Mouse (Mus musculus) WW6 (cell line): ENCODE measurements around the gene Ttc32.

Source experiments
- DNase-seq: peaks from one replicate; pipeline ENCODE4 v3.0.0-alpha.2; 2013; ENCODE audit warnings: low read depth, low spot score

Ttc32 gene

DNA sequence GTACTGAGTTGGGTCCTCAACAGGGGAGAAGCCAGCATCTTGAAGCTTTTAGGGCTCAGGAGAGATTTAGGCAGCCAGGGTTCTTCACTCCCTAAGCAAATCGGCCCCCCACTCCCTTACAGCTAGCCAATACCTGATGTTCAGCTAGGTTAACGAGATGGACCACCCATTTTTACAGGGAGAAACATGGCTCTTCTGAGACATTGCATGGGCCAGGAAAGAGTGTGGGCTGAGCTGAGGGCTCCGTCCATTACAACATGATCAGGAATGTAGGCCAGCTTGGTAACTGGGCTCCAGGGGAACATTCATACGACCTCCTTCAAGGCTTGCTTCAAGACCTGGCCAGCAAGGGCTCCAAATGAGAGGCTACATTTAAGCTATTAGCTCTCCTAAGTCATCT is 16.9 kb downstream of the Ttc32 start:
- DNase-seq: no peak

DNA sequence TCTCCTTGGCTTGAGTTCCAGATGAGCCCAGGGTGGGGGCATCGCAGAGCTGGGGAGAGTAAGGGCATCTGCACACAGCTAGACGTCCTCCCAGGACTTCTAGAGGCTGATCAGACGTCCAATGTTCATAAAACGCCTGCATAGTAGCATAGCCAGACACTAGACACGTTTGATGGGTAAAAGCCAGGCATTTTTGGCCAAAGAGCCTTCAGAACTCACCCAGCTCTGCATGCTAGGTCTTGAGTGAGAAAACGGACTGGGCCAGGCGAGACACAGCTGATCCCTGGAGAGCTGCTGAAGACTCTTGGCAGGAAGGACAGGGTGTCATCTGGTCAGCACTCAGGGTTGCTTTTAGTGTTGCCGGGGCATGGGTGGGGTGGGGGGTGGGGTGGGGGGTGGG is 18.3 kb downstream of the Ttc32 start:
- DNase-seq: no peak

DNA sequence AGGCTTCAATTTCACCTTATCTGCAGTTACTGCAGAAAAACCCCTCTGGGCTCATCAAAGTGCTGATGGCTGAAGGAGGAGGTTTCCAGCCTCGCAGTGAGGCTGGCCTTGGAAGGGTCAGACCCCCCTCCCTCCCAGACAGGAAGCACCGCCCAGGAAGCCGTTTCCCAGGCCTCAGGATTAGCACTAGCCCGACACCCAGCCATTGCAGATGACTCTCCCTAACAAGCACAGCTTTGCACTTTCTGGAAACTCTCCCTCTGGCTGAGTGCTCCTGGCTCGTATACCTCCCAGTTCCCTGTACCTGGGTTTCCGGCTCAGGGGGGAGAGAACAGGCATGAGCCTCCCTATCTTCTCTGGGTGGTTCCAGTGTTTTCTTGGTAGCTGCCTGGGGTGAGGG is 21.0 kb downstream of the Ttc32 start:
- no peak for DNase-seq

DNA sequence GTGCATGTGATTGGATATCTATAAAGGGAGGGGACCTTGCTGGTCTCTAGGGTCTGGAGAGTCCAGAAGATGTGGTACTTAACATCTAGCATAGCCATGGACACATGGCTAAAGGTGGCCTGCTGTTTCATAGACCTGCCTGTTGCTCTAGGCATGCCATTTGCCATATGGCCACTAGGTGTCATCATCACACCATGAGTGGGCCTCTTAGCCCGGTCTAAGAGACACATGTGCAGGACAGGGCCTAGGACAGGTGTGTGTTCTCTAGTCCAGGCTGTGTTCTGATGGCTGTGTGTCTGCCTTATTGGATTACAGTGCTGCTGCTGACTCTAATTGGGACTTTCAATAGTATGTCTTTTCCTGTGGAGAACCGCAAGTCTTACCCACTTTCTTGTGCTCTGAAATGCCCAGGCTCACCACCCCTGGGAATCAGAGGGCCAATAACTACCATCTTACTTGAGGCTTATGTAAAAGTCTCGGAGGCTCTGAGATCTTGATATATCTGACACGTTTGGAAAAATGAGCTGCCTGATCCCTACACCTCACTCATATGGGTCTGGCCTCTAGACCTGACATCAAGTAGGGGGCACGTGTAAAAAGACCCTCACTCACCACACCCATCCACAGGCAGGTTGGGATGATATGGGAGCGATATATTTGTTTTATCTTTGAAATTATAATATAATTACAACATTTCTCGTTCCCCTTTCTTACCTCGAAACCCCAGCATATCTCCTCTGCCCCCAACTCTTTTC is 22.5 kb downstream of the Ttc32 start:
- peak; percentile 59 for DNase-seq

DNA sequence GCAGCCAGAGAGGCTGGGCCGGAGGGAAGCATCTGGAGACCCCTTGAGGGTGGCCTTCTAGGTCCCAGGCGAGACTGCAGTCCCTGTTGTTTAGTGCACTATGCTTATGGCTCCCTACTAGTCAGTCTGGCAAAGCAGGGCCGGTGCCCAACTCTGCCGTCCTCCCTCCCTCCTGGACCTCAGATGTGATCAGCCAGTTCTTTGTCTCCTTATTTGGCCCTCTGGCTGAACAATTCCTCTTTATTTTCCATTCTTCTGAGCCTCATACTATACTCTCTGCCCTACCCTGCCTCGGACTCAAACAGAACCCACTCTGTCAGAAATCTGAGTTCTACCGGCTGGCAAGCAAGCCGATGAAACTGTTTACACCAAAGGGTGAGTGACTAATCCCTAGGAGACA is 23.5 kb downstream of the Ttc32 start:
- no peak for DNase-seq

DNA sequence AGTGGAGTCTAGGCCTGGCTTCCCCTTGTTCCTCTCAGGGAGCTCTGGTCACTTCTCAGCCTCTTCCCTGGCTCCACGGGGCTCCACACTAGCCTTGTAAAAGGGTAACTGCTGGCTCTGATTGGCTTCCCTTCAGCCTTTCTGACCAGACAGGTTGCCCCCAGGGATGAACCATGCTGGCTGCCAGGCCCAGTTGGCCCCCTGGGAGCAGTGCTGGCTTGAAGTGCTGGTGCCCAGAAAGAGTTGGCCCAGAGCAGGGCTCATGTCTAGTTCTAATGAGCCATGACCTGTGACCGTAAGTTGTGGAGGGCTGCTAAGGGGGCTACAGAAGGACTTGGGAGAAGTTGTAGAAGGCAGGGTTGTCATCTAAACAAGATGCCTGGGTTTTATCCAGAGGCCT is 24.2 kb downstream of the Ttc32 start:
- no peak for DNase-seq

DNA sequence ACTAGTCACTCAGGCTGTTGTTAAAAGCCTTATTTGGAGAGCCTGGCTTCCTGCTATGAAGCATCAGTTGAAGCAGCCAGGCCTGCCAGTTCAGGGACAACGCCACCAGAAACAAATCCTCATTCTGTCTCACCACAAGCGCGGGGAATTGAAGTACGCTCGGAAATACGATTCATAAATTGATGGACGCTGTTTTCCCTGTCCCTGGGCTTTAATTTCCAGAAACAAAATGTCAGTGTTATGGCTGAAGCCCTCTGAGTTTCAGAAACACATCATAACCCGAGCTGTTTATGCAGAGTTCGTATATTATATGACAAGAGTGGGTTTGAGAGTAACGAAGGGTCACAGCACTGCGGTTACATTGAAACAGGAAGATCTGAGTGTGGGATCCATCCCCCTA is 25.5 kb downstream of the Ttc32 start:
- no peak for DNase-seq

DNA sequence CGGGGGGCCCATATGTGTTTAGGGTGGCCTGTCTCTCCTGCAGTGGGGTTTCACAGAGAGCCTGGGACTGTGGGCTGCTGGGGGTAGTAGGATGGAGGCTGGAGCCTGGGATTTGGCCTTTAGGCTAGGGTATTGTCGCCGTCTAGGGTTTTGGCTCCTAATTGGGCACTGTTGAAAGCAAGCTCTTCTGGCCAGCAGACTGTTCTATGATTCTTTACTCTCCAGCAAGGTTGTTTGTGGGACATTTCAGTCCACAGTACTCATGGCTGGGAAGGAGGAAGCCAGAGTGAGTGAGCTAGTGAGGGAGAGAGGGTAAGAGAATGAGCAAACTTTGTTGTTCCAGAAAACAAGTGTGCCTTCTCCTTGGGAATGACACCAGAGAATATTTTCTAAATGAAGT is 29.7 kb downstream of the Ttc32 start:
- no peak for DNase-seq

DNA sequence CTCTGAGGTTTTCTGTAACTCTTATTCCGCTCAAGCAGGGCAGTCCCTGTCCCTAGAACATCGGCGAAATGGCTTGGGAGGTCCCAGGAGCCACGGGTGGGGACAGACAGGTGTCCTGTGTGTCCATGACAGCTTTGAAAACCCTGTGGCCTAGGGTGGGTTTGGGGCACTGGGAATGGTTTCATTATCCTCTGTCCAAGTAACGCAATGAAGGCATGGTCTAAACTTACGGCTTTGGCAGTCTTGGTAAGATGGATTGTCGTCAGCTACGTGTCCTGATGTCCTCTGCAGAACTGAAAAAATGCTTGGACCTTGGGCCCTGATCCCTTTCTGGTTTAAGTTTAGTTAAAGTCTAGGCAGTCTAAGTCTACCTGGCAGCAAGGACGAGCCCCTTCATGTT is 30.2 kb downstream of the Ttc32 start:
- DNase-seq: no peak

DNA sequence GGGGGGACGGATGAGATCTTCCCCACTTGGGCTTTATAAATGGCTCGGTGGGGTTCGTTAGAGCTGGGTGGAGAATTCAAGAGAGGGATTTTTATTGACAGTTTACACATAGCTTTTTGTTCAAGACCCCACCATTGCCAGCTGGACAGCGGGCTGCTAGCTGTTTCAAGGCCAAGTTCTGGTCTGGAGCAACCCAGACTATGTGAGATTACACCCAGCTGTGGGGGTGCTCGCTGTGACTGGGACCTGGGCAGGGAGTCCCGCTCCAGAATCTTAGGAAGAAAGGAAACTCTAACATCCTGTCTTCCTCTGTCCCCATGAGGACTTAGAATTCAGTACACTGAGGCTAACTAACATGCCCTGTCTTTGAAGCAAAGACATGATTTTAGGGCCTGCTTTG is 33.8 kb downstream of the Ttc32 start:
- no peak for DNase-seq

DNA sequence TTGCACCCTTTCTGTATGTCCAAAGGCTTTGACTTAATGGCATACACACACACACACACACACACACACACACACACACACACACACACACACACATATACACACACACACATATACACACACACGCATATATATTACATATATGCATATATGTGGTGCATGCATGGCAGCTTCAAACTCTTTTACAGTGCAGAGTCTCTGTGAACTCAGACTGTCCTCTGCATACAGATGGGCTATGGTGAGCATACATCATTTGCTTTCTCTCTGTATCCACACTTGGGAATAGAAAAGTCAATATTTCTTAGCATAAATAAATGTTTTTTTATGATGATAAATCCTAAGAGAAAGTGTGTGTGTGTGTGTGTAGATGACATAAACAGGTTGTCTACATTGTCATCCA is 41.3 kb downstream of the Ttc32 start:
- DNase-seq: no peak

DNA sequence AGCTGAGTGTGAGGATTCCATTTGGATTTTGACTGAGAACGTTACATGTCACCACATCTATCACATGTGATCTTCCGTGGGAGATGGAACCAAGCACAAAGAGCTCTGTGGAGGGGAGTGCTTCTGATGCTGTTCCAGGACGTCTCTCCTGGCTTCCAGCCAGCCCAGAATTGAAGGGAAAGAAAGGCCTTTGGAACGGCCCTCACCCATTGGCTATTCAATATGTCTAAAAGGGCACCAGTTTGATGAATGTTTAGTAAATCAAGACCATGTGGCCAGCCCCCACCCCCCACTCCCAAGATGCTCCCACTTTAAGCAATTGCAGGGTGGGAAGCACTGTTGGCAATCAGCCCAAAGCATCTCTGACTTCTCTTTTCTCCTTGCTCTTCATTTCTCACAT is 41.7 kb downstream of the Ttc32 start:
- no peak for DNase-seq

DNA sequence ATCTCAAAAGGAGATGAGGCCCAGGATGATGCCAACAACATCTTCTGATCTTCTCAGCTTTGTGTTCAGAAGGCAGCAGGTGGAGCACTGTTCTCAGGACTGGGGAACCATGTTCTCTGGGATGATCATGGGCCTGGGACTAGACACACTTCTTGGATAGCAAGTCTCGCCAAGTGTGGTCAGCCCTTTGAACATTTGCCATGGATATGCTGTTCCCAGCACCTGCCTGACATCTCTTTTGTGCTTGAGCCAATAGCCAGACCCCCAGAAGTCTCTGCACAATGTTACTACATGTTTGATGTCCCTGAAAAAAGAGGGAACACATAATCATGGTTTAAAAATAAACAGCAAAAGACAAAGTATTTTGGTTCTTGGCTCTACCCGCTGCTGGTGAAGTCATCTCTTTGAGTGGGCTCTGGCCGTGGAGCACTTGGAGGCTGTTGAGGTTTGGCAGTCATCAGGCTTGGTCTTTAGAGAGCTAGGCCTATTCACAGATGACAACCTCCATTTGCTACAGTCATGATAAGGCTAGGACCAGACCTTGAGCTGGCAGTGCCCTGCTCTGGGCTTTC is 47.8 kb downstream of the Ttc32 start:
- no peak for DNase-seq

DNA sequence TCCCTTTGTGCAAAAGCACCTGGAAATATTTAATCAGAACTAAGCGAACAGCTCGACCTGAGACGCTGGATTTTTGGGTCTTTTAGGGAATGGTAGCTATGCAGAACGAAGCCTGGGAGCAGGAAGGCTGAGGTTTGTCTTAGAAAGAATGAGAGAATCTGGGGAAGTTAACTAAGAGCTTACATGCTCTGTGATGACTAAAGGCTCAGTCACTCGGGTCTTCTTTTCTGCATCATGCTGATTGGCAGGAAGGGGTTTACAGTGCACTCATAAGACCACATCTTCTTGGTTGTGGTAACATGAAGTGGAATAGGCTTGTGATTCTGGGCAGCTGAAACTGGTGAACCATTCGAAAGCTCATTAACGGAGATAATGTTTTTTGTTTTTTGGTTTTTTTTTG is 60.4 kb downstream of the Ttc32 start:
- DNase-seq: no peak
